Mouse (Mus musculus) stomach, embryonic 16.5 days (tissue): Measurements from ENCODE around the gene Pla2g16. TPM values are rescaled to one million over a fixed set of nuclear protein-coding genes. Genes with fewer than 3 reads are reported as not detected.

ENCODE experiments used
- ATAC-seq: fragments of 200-750 bp; cut with Nextera tagmentation; 2 replicates; pipeline ENCODE4 v1.8.0; 2017; ENCODE audit warnings: moderate number of reproducible peaks, moderate TSS enrichment; ENCODE audit not compliant: insufficient read depth, low FRiP score
- H3K27ac ChIP-seq: fragments of 300-500 bp; sonication (generic); 2 replicates; pipeline ENCODE4 v1.5.1; 2014; ENCODE audit warnings: low read length
- H3K27me3 ChIP-seq: fragments of 300-500 bp; sonication (generic); 2 replicates; pipeline ENCODE4 v1.6.1; 2014; ENCODE audit warnings: low read length, control low read depth, mixed read lengths; ENCODE audit not compliant: control insufficient read depth, insufficient read depth
- H3K36me3 ChIP-seq: fragments of 300-500 bp; sonication (generic); 2 replicates; pipeline ENCODE4 v1.6.1; 2014; ENCODE audit warnings: low read length; ENCODE audit not compliant: control insufficient read depth, insufficient read depth
- H3K4me1 ChIP-seq: fragments of 300-500 bp; sonication (generic); 2 replicates; pipeline ENCODE4 v1.6.1; 2014; ENCODE audit warnings: low read length, control low read depth, mixed read lengths; ENCODE audit not compliant: control insufficient read depth, insufficient read depth
- H3K4me2 ChIP-seq: fragments of 300-500 bp; sonication (generic); 2 replicates; pipeline ENCODE4 v1.6.1; 2014; ENCODE audit warnings: low read depth, low read length, mixed read lengths
- H3K4me3 ChIP-seq: fragments of 300-500 bp; sonication (generic); replicated peaks from 2 replicates; pipeline ENCODE4 v1.5.1; 2014; ENCODE audit warnings: mild to moderate bottlenecking, low read length
- H3K9ac ChIP-seq: fragments of 300-500 bp; sonication (generic); 2 replicates; pipeline ENCODE4 v1.6.1; 2014; ENCODE audit warnings: low read length
- H3K9me3 ChIP-seq: fragments of 300-500 bp; sonication (generic); replicated peaks from 2 replicates; pipeline ENCODE4 v1.6.1; 2016; ENCODE audit warnings: low read length, control low read depth; ENCODE audit not compliant: control insufficient read depth
- WGBS: fragments of 180-500 bp; shearing (Covaris S2); extraction: QIAGEN DNeasy Blood & Tissue Kit; methylation state at CpG from one replicate; pipeline ENCODE4 v1.1.7; 2014; 5-methylcytosine and 5-hydroxymethylcytosine counted together
- polyA plus RNA-seq: library from polyadenylated mRNA; unstranded; fragments of >200 nt; fragmentation: Nextera tagmentation; extraction: Ambion mirVana; gene quantifications from 2 replicates; pipeline ENCODE4 v1.2.1, GENCODE M21; 2015

The Pla2g16 gene
- polyA plus RNA-seq, 1 experiment from 2014 or later: 15.7 TPM

- H3K4me3 ChIP-seq: no peak overlapping the region
- H3K27ac ChIP-seq: no peak overlapping the region
- H3K27me3 ChIP-seq: no peaks in the 10 kb centered on the region
- WGBS: 55% methylated on average over 4 of the region's 4 CpGs
- no peak overlapping the region for H3K9ac ChIP-seq
- no peaks in the 10 kb centered on the region for H3K9me3 ChIP-seq
- no peaks in the 10 kb centered on the region for H3K36me3 ChIP-seq
- ATAC-seq: no peak
- H3K4me1 ChIP-seq: no peaks in the 10 kb centered on the region
- H3K4me2 ChIP-seq: no peak overlapping the region
Measured at GRCm38 (mm10) chr19:7598481-7598880, 41.2 kb downstream of the Pla2g16 start.

GRCm38 (mm10) chr19:7601551-7601950 is 44.3 kb downstream of the Pla2g16 start:
- Histone ChIP-seq H3K9me3 (no peaks in the 10 kb centered on the region), H3K4me3 (no peak overlapping the region), H3K9ac (no peak overlapping the region), H3K27me3 (no peaks in the 10 kb centered on the region), H3K4me1 (peaks cover 6% of the 10 kb centered on the region), H3K4me2 (no peak overlapping the region), H3K27ac (no peak overlapping the region), H3K36me3 (no peaks in the 10 kb centered on the region)
- 77% methylated on average over 4 of the region's 4 CpGs for WGBS
- ATAC-seq: no peak

GRCm38 (mm10) chr19:7604107-7604506 is 46.8 kb downstream of the Pla2g16 start:
- Histone ChIP-seq H3K4me1 (peaks cover 16% of the 10 kb centered on the region), H3K4me3 (no peak overlapping the region), H3K4me2 (no peak overlapping the region), H3K27me3 (no peaks in the 10 kb centered on the region), H3K36me3 (no peaks in the 10 kb centered on the region), H3K9me3 (no peaks in the 10 kb centered on the region), H3K27ac (no peak overlapping the region), H3K9ac (no peak overlapping the region)
- 93% methylated on average over 10 of the region's 10 CpGs for WGBS
- no peak for ATAC-seq

GRCm38 (mm10) chr19:7605013-7605412 is 47.8 kb downstream of the Pla2g16 start:
- Histone ChIP-seq H3K27me3 (no peaks in the 10 kb centered on the region), H3K4me3 (no peak overlapping the region), H3K9me3 (no peaks in the 10 kb centered on the region), H3K4me2 (no peak overlapping the region), H3K36me3 (no peaks in the 10 kb centered on the region), H3K9ac (no peak overlapping the region), H3K4me1 (peaks cover 16% of the 10 kb centered on the region), H3K27ac (no peak overlapping the region)
- ATAC-seq: no peak

DNA sequence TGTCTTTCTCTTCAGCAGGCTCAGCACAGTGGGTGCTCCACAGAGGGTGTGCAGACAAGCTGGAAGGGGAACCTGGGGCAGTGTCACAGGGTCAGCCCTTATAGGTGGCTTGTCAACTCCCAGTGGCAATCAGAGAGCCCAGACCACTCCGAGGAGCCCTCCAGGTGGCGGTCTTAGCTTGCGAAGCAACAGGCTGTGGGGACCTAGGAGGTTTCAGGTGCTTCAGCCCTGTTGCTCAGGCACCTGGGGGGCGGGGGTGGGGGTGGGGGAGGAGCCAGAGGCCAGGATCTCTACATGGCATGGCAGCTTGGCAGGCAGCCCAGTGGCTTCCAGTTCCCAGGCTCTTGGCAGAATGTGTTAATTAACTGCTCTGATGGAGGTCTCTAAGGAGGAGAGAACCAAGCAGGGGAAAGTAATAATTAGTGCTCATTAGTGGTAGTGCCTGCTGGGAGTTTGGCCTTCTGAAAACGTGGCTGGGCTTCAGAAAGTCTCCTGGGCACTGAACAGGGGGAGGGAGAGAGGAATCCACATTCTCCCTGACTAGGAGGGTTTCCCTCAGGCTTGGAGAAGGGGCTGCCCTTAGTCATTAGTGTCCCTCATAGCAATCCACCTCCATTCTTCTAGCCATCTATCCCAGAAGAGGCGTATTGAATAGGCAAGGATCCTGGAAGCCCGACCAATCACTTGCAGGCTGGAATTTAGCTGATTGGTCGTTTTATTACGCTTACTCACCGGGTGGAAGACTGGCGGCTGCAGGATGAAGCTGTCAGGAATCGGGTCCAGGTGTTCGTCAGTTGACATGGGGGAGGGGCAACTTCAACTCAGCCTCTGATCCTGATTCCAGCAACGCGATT is 48.9 kb downstream of the Pla2g16 start:
- Histone ChIP-seq H3K4me2 (peak overlapping the region; percentile 68), H3K4me3 (peak overlapping the region; percentile 39), H3K27ac (peak overlapping the region; percentile 90), H3K9me3 (no peaks in the 10 kb centered on the region), H3K4me1 (peaks cover 16% of the 10 kb centered on the region), H3K36me3 (no peaks in the 10 kb centered on the region), H3K9ac (peak overlapping the region; percentile 69), H3K27me3 (no peaks in the 10 kb centered on the region)
- WGBS: 7% methylated on average over 15 of the region's 15 CpGs
- peak; percentile 68 for ATAC-seq

GRCm38 (mm10) chr19:7606801-7607689 is 49.8 kb downstream of the Pla2g16 start, which contains the start of gene Lgals12:
Gene Lgals12, minus strand, starts transcription at chr19:7607193.
- 8% methylated on average over 15 of the region's 15 CpGs for WGBS
- Histone ChIP-seq H3K36me3 (no peaks in the 10 kb centered on the region), H3K27me3 (no peaks in the 10 kb centered on the region), H3K4me3 (peak within 1 kb of the TSS; percentile 39), H3K9me3 (no peaks in the 10 kb centered on the region), H3K27ac (peak within 1 kb of the TSS; percentile 90), H3K4me2 (peak within 1 kb of the TSS; percentile 68), H3K9ac (peak within 1 kb of the TSS; percentile 69), H3K4me1 (peaks cover 19% of the 10 kb centered on the region)
- peak; percentile 47; the same call in 1 of the 2 replicates for ATAC-seq

- Histone ChIP-seq H3K9ac (no peak overlapping the region), H3K9me3 (no peaks in the 10 kb centered on the region), H3K36me3 (no peaks in the 10 kb centered on the region), H3K4me3 (no peak overlapping the region), H3K27ac (peak overlapping the region; percentile 90), H3K4me1 (peaks cover 25% of the 10 kb centered on the region), H3K4me2 (peak overlapping the region; percentile 68), H3K27me3 (no peaks in the 10 kb centered on the region)
- ATAC-seq: peak; percentile 87
- 59% methylated on average over 7 of the region's 7 CpGs for WGBS
Measured at GRCm38 (mm10) chr19:7607690-7608201, 50.5 kb downstream of the Pla2g16 start.

DNA sequence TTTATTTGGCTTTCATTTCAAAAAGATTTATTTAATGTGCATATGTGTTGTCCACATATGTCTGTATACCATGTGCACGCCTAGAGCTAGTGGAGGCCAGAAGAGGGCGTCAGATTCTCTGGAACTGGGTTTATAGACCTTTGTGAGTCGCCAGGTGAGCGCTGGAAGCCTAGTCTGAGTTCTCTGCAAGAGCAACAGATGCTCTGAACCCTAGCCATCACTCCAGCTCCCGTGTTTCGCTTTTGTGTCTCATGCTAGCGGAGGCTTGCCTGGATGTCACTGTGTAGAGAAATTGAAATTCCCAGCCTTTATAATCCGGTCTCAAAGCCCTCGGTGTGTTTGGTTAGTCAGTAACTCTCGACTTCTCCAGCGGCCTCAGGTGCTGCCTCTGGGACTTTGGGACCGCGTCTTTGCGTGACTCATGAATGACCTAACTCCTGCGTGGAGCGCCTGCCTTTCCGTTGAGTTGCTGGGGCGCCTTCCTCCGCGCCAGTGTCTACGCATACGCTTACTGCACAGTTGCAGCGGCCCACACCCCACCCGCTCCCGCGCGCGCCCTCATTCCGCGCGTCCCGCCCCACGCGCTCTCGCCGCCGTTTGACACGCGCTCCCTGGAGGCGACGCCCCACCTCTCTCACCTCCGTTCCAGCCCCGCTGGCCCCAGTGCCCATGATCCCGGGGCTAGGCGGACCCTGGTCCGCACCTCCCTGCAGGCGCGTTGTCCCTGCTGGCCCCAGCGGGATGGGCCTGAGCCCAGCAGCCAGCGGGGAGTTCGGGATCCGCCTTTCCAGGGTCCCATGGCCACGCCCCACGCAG is 54.9 kb downstream of the Pla2g16 start, which contains the start of gene Hrasls5:
Gene Hrasls5 (plus strand): TSS at position 600 of the 816 bp plus-strand sequence.
- ATAC-seq: peak; percentile 37; the same call in 1 of the 2 replicates
- Histone ChIP-seq H3K36me3 (no peaks in the 10 kb centered on the region), H3K27me3 (no peaks in the 10 kb centered on the region), H3K9ac (peak within 1 kb of the TSS; percentile 73), H3K4me2 (peak within 1 kb of the TSS; percentile 94), H3K4me3 (peak within 1 kb of the TSS; percentile 48), H3K27ac (peak within 1 kb of the TSS; percentile 56; the same call in 1 of the 2 replicates), H3K9me3 (no peaks in the 10 kb centered on the region), H3K4me1 (peaks cover 12% of the 10 kb centered on the region)
- WGBS: 4% methylated on average over 53 of the region's 54 CpGs
